Mouse (Mus musculus): ENCODE measurements around the gene Zfp850. TPM values are rescaled to one million over a fixed set of nuclear protein-coding genes. Genes with fewer than 3 reads are reported as not detected.

Gene Zfp850
- polyA plus RNA-seq (2014; fragmentation: Nextera tagmentation; extraction: Ambion mirVana) = 2.7 and 5.4 TPM in 2 replicates

DNA sequence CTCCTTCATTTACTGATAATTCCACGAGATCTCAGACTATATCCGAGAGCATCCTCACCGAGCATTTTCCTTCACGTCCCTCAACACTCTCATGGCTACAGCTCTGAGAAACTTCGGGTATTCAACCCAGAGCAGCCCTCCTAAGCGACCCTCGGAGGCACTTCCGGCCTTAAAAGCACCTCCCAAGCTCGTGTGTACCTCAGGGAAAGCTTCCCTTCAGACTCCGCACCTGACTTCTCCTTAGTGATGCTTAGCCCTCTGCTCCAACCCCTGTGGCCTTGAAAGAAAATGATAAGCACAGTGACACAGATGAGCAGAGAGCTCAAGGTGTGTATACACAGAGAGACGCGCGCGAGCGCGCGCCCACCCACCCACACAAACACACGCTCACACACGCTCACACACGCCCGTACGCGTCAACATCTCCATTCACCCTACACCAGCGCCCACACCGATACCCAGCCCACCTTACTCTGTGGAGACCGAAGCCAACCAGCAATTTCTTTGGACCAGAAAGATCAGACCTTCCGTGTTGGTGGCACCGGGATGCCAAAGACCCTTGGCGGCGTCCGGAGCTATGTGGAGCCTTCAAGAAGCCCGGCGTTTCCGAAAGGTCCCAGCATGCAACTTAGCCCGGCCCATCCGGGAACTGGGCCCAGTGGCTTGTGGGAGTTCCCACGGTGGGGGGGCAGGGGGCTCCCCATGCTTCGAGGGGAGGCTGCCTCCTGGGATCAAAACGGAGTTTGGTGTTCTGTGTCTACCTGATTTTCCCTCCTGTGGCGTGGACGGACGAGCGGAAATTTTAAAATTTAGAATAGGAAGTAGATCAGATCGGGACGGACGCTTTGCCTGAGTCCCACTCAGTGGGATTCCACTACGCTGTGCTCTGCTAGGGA lies at the start of gene Zfp850:
Zfp850 (minus strand) TSS at position 567 of the 896 bp plus-strand sequence.
- H3K36me3 ChIP-seq (ENCODE audit: control insufficient read depth, insufficient read depth, low read length) = 0 out of 2 replicates have a peak, but pooled peaks cover 2% of the 10 kb centered on the region
- H3K4me2 ChIP-seq = peak within 1 kb of the TSS; percentile 90
- no peak within 1 kb of the TSS for H3K27ac ChIP-seq (ENCODE audit: low read depth, low read length)
- WGBS (ENCODE audit: insufficient replicate concordance) = under 1% methylated on average over 47 of the region's 47 CpGs
- peak within 1 kb of the TSS; percentile 78 for H3K9ac ChIP-seq (ENCODE audit: low read depth, low read length)
- ATAC-seq (replicated peaks; ENCODE audit: insufficient number of reproducible peaks, low FRiP score, low TSS enrichment) = peak; percentile 84
- no peaks in the 10 kb centered on the region for H3K9me3 ChIP-seq (replicated peaks; ENCODE audit: control insufficient read depth, low read length)
- H3K27me3 ChIP-seq (ENCODE audit: control insufficient read depth, insufficient read depth, low read length) = no peaks in the 10 kb centered on the region
- H3K4me3 ChIP-seq (ENCODE audit: low read depth, low read length) = peak within 1 kb of the TSS; percentile 60
- peaks cover 4% of the 10 kb centered on the region; the same call in 1 of the 2 replicates for H3K4me1 ChIP-seq (ENCODE audit: control insufficient read depth, insufficient read depth, low read length)

DNA sequence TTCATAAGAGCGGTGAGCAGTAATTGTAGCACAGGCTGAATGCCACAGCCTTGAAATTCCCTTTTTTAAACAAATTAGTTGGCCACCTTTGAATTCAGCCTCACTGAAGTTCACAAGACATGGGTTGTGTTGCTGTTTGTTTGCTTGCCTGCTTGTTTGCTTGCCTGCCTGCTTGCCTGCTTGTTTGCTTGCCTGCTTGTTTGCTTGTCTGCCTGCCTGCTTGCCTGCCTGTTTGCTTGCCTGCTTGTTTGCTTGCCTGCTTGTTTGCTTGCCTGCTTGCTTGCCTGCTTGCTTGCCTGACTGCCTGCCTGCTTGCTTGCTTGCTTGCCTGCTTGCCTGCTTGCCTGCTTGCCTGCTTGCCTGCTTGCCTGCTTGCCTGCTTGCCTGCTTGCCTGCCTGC lies 46.1 kb upstream of the Zfp850 start:
- no peak for ATAC-seq (replicated peaks; ENCODE audit: insufficient number of reproducible peaks, low FRiP score, low TSS enrichment)
- H3K9ac ChIP-seq (ENCODE audit: low read depth, low read length) = no peak overlapping the region
- H3K9me3 ChIP-seq (replicated peaks; ENCODE audit: control insufficient read depth, low read length) = no peaks in the 10 kb centered on the region
- 86% methylated on average over 1 of the region's 1 CpGs for WGBS (ENCODE audit: insufficient replicate concordance)
- H3K27ac ChIP-seq (ENCODE audit: low read depth, low read length) = no peak overlapping the region
- H3K27me3 ChIP-seq (ENCODE audit: control insufficient read depth, insufficient read depth, low read length) = no peaks in the 10 kb centered on the region
- H3K36me3 ChIP-seq (ENCODE audit: control insufficient read depth, insufficient read depth, low read length) = no peaks in the 10 kb centered on the region
- no peak overlapping the region for H3K4me3 ChIP-seq (ENCODE audit: low read depth, low read length)
- no peak overlapping the region for H3K4me2 ChIP-seq
- no peaks in the 10 kb centered on the region for H3K4me1 ChIP-seq (ENCODE audit: control insufficient read depth, insufficient read depth, low read length)

DNA sequence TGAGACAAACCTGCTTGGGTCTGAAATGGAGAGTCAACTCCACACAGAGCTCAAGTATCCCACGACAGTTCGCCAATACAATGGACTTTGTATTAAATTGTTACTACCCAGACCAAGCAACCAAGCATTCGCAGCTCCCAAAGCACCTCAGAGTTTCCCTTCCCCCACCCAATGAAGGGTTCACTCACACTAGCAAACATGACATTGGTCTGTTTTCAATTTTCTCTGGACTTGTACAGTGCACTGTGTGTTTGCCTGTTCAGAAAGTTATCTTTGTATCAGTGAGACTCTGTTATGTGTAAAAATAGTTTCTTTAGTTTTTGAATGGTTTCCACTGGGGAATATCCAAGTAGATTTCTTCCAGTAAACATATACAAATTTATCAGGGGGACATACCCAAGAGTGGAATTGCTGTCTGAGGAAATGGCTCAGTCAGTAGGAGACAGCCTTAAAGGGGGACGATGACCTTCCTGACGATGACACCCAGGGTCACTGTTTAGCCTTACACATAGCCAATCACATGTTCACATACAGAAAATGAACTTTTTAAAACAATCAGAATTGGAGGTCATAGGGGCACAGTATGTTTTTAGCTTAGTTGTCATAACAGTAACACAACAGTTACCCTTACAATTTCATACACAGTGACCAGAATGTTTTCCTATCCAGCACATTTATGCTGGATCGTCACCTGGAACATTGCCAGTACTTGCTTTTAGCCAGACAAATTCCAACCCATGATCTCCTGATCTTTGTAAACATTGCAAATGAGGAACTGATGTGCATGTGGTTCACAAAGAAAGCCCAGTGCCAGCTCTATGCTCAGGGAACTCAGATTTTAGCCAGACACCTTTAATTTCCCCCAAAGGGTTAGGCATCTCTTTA lies 39.4 kb upstream of the Zfp850 start:
- Histone ChIP-seq H3K27ac (ENCODE audit: low read depth, low read length) (no peak overlapping the region), H3K36me3 (ENCODE audit: control insufficient read depth, insufficient read depth, low read length) (peaks cover 4% of the 10 kb centered on the region), H3K9me3 (replicated peaks; ENCODE audit: control insufficient read depth, low read length) (no peaks in the 10 kb centered on the region), H3K9ac (ENCODE audit: low read depth, low read length) (no peak overlapping the region), H3K4me1 (ENCODE audit: control insufficient read depth, insufficient read depth, low read length) (peaks cover 5% of the 10 kb centered on the region; the same call in 1 of the 2 replicates), H3K4me2 (no peak overlapping the region), H3K27me3 (ENCODE audit: control insufficient read depth, insufficient read depth, low read length) (no peaks in the 10 kb centered on the region), H3K4me3 (ENCODE audit: low read depth, low read length) (no peak overlapping the region)
- ATAC-seq (replicated peaks; ENCODE audit: insufficient number of reproducible peaks, low FRiP score, low TSS enrichment) = no peak
- 76% methylated on average over 6 of the region's 6 CpGs for WGBS (ENCODE audit: insufficient replicate concordance)

DNA sequence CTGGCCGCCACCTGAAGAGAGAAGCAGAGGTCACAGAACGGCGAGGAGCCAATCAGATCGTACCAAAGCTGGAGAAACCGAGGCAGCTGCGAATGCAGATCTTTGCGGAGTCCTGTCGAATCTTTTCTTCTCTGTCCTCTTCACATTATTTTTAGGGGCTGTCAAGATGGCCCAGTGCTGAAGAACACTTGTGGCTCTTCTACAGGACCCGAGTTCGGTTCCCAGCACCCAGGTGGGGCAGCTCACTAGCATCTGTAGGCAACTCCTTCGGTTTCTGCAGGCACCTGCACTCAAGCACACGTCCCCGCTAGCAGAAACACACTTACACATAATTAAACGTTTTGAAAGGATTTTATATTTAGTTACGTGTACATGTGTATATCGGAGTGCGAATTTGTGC lies 36.7 kb upstream of the Zfp850 start:
- peak overlapping the region; percentile 66 for H3K4me2 ChIP-seq
- H3K36me3 ChIP-seq (ENCODE audit: control insufficient read depth, insufficient read depth, low read length) = peaks cover 24% of the 10 kb centered on the region
- H3K4me3 ChIP-seq (ENCODE audit: low read depth, low read length) = no peak overlapping the region
- peak overlapping the region; percentile 11; the same call in 1 of the 2 replicates for H3K9ac ChIP-seq (ENCODE audit: low read depth, low read length)
- H3K27ac ChIP-seq (ENCODE audit: low read depth, low read length) = no peak overlapping the region
- no peaks in the 10 kb centered on the region for H3K27me3 ChIP-seq (ENCODE audit: control insufficient read depth, insufficient read depth, low read length)
- H3K9me3 ChIP-seq (replicated peaks; ENCODE audit: control insufficient read depth, low read length) = no peaks in the 10 kb centered on the region
- ATAC-seq (replicated peaks; ENCODE audit: insufficient number of reproducible peaks, low FRiP score, low TSS enrichment) = no peak
- peaks cover 5% of the 10 kb centered on the region; the same call in 1 of the 2 replicates for H3K4me1 ChIP-seq (ENCODE audit: control insufficient read depth, insufficient read depth, low read length)
- 55% methylated on average over 17 of the region's 17 CpGs for WGBS (ENCODE audit: insufficient replicate concordance)

DNA sequence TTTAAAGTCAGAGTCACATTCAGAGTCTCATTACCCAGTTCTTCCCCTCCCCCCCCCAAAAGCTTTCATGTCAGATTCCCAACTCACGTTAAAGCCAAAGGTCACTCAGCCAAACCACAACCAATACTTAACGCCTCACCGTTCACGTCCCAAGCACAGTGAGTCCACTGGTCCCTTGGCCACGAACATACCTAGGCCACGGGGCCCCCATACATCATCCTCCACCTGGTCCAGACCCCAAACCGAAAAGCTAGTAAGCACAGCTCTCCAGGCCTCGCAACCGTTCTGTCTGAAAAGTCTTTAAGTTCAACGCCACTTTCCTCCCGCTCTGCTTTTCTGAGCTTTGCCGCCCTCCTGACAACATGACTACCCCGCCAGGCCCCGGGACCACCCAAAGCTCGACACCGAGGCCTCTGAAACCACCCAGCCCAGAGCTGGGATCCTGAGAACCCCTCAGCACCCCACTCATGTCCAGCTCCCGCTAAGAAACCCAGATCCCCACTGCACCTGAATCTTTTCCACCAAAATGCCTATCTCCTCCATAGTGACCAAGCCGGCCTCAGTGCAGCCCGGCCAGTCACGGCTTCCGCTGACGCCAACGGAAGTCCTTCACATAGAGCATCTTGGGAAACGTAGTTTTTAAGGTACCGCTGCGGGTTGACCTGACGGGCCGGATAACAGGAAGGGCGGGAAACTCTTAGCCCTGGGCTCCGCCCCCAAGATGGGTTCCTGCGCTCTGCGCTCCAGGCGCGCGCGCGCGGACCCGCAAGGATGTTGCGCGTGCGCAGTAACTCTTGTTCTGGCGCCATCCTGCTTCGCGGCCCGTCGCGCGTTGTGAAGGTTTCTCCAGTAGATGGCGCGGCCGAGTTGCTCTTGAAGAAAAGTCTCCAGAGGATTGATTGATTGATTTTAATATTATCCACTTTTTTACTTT lies 35.8 kb upstream of the Zfp850 start, which contains the start of gene Psmc4:
Psmc4 (minus strand) TSS at position 626 of the 934 bp plus-strand sequence.
- no peaks in the 10 kb centered on the region for H3K9me3 ChIP-seq (replicated peaks; ENCODE audit: control insufficient read depth, low read length)
- H3K27me3 ChIP-seq (ENCODE audit: control insufficient read depth, insufficient read depth, low read length) = no peaks in the 10 kb centered on the region
- H3K4me3 ChIP-seq (ENCODE audit: low read depth, low read length) = peak within 1 kb of the TSS; percentile 80
- peak; percentile 95 for ATAC-seq (replicated peaks; ENCODE audit: insufficient number of reproducible peaks, low FRiP score, low TSS enrichment)
- peaks cover 24% of the 10 kb centered on the region for H3K36me3 ChIP-seq (ENCODE audit: control insufficient read depth, insufficient read depth, low read length)
- no peak within 1 kb of the TSS for H3K27ac ChIP-seq (ENCODE audit: low read depth, low read length)
- H3K4me1 ChIP-seq (ENCODE audit: control insufficient read depth, insufficient read depth, low read length) = peaks cover 5% of the 10 kb centered on the region; the same call in 1 of the 2 replicates
- under 1% methylated on average over 52 of the region's 52 CpGs for WGBS (ENCODE audit: insufficient replicate concordance)
- H3K4me2 ChIP-seq = peak within 1 kb of the TSS; percentile 66
- H3K9ac ChIP-seq (ENCODE audit: low read depth, low read length) = peak within 1 kb of the TSS; percentile 83

DNA sequence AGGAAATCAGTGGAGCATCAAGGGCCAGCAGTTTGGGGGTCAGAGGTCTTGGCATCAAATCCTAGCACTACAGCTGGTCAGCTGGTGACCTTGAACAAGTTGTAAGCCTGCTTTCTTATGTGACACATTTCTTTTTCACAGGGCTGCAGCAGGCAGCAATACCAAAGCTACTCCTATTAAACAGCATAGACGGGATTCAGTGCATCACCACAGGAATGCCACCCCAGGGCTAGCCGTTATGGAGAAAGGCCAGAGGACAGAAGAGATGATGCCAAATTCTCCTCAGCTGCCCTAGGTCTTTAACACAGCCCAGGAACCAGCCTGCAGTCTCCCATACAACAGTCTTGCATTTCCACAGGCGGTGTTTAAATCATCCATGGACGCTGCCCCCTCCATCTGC lies 30.6 kb upstream of the Zfp850 start:
- whole genome bisulfite sequencing (ENCODE audit: insufficient replicate concordance) = 88% methylated on average over 4 of the region's 4 CpGs

DNA sequence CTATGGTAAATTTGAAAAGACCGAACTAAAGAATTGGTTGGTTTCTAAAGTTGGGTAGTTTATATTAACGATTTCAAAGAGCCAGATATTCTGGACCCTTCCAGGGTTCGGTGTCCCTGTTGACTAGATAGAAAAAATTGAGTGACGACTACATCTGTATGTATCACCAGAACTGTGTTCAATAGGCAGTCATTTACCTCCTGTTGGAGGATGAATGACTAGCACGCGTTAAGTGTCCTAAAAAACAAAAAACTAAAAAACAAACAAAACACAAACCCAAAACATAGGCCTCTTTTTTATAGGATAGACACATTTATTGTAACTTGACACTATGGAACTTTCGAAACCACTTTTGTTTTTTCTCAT lies 513 bp upstream of the Zfp850 start:
- peak overlapping the region; percentile 90 for H3K4me2 ChIP-seq
- 0 out of 2 replicates have a peak, but pooled peaks cover 2% of the 10 kb centered on the region for H3K36me3 ChIP-seq (ENCODE audit: control insufficient read depth, insufficient read depth, low read length)
- ATAC-seq (replicated peaks; ENCODE audit: insufficient number of reproducible peaks, low FRiP score, low TSS enrichment) = peak; percentile 49; the same call in 1 of the 2 replicates
- peak overlapping the region; percentile 78 for H3K9ac ChIP-seq (ENCODE audit: low read depth, low read length)
- H3K4me1 ChIP-seq (ENCODE audit: control insufficient read depth, insufficient read depth, low read length) = peaks cover 4% of the 10 kb centered on the region; the same call in 1 of the 2 replicates
- H3K27me3 ChIP-seq (ENCODE audit: control insufficient read depth, insufficient read depth, low read length) = no peaks in the 10 kb centered on the region
- 25% methylated on average over 7 of the region's 7 CpGs for WGBS (ENCODE audit: insufficient replicate concordance)
- H3K9me3 ChIP-seq (replicated peaks; ENCODE audit: control insufficient read depth, low read length) = no peaks in the 10 kb centered on the region
- H3K4me3 ChIP-seq (ENCODE audit: low read depth, low read length) = peak overlapping the region; percentile 60
- H3K27ac ChIP-seq (ENCODE audit: low read depth, low read length) = no peak overlapping the region

More for the DNA sequence above, 30.6 kb upstream of the Zfp850 start:
- Histone ChIP-seq H3K36me3 (ENCODE audit: control insufficient read depth, insufficient read depth, low read length) (peaks cover 60% of the 10 kb centered on the region), H3K4me1 (ENCODE audit: control insufficient read depth, insufficient read depth, low read length) (peaks cover 5% of the 10 kb centered on the region; the same call in 1 of the 2 replicates), H3K9ac (ENCODE audit: low read depth, low read length) (no peak overlapping the region), H3K4me2 (no peak overlapping the region), H3K9me3 (replicated peaks; ENCODE audit: control insufficient read depth, low read length) (no peaks in the 10 kb centered on the region), H3K27ac (ENCODE audit: low read depth, low read length) (no peak overlapping the region), H3K4me3 (ENCODE audit: low read depth, low read length) (no peak overlapping the region), H3K27me3 (ENCODE audit: control insufficient read depth, insufficient read depth, low read length) (no peaks in the 10 kb centered on the region)
- no peak for ATAC-seq (replicated peaks; ENCODE audit: insufficient number of reproducible peaks, low FRiP score, low TSS enrichment)

All from heart, embryonic 11.5 days (tissue).